Mouse (Mus musculus) 3134 (cell line): ENCODE results near the gene Myb.
A peak's percentile ranks its signal among the peaks of the same experiment; 100 is the strongest.

Experiments used
- DNase-seq: peaks from one replicate; pipeline ENCODE4 v3.0.0-alpha.2; 2011; ENCODE audit warnings: low spot score; ENCODE audit not compliant: insufficient read length; ENCODE audit errors: extremely low read depth

Myb gene

DNA sequence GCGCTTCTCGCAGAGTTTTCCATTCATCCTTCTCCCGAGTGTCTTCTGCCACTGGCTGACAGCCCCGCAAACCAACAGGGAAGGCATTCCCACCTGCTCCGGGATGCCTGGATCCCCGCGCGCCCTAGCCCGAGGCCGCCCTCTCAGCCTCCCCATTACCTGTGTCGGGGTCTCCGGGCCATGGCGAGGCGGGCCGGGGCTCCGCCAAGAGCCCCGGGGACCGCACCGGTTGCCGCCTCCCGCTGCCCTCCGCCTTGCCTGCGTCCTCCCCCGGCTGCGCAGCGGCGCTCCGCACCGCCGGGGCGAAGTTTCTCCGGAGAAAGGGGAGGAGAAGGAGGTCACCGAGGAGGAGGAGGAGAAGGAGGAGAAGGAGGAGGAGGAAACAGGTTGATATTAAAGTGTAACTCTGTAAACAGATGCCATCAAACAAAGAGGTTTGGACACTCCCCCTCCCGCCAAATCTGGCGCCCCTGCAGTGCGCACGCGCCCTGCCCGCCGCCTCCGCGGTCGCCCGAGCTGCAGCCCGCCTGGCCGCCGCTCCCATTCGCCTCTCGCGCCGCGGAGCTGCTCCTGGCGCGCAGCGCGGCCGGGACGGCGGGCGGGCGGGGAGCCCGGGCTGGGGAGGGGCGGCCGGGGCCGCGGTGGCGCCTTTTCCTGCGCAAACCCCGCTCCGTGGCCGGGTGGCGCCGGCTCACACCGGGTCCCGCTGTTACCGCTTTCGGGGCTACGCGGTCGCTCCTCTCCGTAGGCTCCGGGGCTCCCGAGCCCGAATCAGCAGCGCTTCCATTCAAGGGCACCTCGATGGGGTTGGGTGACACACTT, at the start of gene Myb:
Myb (minus strand) TSS at position 448 of the 822 bp plus-strand sequence.
- no peak for DNase-seq

DNA sequence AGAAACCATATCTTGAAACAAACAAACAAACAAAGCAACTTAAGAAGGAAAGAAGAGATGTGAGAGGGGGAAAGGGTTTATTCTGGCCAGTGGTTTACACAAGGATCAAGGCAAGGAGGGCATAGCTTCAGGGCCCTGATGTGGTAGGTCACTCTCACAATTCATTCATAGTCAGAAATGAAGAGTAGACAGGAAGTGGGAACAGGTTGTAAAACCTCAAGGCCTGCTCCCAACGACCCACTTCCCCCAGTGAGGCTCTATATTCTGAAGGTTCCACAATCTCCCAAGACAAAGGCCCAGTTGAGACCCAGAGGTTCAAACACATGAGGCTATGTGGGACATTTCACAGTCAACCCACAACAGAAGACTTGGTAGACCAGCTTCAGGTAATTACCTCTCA, 46.6 kb upstream of the Myb start:
- DNase-seq = no peak

DNA sequence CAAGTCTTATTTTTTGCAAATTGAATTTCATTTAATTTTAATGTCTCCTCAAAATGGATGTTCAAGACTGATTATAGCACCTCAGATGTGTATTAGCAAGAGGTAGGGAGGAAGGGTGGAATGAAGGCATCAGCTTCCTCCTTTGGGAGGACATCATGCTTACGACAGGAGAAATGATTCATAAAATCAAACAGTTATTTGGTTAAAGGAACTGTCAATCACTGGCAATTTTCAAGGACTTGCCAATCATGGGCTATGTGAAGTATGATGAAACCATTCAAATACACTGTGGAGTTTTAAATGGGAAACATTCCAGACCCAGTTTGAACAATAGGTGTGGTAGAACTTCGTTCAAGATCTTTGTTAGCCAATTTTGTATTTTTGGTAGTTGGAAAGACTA, 45.4 kb upstream of the Myb start:
- DNase-seq = no peak

- DNase-seq = no peak
Measured at GRCm38 (mm10) chr10:21204496-21205085, 43.8 kb upstream of the Myb start.

DNA sequence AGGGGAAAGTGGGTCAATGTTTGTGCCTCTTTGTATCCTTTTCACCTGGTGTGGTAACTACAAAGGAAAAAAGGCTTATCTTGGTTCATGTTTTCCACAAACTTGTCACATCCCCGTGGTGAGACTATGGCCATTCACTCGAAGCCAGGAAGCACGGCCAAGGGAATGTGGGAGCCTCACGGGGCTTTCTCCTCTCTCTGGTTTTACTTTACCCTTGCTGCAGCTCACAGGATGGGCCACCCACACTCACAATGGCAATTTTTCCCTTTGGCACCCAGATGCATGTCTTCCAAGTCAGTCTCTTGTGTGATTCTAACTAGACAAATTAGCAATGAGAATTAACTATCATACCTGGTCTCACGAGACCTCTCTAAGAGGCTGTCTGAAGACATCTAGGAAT, 43.1 kb upstream of the Myb start:
- DNase-seq = no peak

GRCm38 (mm10) chr10:21203461-21203860, 42.7 kb upstream of the Myb start:
- no peak for DNase-seq

- no peak for DNase-seq
Measured at GRCm38 (mm10) chr10:21200761-21201160, 40.0 kb upstream of the Myb start.

- no peak for DNase-seq
Measured at GRCm38 (mm10) chr10:21200322-21200721, 39.5 kb upstream of the Myb start.

- no peak for DNase-seq
Measured at GRCm38 (mm10) chr10:21196646-21197116, 35.9 kb upstream of the Myb start.

- no peak for DNase-seq
Measured at GRCm38 (mm10) chr10:21195597-21195996, 34.8 kb upstream of the Myb start.

DNA sequence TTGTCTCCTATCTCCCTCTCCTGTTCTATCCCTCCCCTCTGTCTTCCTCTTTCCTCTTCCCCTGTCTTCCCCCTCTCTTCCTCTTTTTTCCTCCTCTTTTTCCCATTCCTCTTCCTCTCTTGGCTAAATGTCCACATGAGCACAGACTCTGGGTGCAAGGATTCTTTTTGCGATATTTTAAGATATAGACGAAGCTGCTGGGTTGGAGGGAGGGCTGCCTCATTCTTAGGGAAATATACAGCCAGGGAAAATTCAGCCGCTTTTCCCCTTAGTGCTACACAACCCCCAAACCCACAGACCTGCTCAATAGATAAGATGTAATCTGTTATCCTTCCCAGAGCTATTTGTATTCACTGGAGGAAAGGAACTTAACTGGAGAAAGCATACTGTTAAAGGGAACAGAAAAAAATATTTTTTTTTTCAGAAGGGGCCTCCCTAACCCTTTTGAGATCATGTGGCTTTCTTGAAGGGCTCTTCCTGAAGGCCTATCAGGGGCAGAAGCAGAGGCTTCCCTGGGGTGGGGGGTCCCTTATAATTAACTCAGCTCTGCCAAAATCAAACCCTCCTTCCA, 33.2 kb upstream of the Myb start:
- DNase-seq = no peak

DNA sequence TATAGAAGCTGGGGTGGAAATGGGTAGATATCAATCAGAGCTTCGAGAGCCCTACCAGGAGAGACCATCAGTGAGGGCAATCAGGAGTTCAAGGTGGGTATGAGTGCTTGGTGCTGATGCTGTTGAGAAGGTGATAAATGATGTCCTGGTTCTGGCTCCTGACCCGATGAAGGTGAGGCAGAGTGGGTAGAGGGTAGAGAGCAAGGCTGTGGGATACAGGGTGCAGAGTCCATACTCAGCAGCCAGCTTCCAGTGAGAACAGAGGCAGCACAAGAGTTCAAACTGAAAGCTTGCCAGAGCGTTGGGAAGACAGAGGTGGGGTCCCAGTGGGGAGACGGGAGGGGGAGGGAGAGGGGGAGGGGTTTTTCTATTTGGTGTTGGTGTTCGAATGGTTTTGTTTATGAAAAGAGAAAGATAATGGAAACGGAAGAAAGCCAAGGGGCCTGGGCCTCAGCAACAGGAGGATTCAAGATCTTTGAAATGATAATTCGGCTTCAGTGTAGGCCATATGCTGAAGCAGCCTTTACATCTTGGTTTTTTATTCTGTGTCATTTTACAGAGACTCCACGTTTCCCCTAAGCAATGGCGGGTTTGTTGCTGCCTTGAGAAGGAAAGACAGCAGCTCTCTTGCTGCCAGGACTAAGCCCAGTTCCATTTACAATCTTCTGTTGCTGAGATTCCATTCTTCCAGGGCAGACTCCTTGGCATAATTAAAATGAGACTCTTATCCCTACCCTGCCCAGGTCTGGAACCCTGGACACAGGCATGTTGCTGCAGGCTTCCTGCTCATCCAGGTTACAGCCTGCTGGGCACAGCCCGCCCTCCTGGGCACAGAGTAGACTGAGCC, 32.5 kb upstream of the Myb start:
- DNase-seq = no peak

GRCm38 (mm10) chr10:21192436-21192835, 31.7 kb upstream of the Myb start:
- no peak for DNase-seq

DNA sequence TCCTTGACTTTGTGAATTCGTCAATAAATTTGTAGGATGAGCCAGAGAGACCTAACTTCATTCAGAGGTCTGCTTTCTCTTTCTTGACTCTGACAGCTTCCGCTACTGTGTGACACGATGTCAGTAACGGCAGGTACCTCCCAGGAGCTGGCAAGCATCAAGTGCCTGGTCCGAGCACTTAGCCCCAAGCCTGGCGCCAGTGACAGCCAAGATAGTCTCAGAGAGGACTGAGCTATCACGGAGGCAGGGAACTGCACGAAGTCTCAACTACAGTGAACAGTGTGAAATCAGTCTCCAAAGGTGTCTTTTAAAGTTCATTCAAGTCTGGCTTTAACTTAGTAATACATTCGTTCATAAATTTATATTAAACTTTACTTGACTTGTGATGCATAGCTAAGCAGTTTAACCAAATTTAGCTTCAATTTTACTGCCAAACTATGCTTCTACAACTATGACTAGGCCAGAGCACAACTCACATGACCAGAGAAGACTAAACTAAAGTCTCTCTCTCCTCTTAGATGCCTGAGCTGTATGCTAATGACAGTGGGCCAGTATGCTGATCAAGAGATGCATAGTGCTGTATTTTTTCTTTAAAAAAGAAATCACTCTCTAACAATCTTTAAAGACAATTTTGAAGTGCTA, 29.1 kb upstream of the Myb start:
- no peak for DNase-seq

- no peak for DNase-seq
Measured at GRCm38 (mm10) chr10:21189275-21189601, 28.5 kb upstream of the Myb start.

GRCm38 (mm10) chr10:21188564-21189274, 27.9 kb upstream of the Myb start:
- DNase-seq = peak; percentile 32

DNA sequence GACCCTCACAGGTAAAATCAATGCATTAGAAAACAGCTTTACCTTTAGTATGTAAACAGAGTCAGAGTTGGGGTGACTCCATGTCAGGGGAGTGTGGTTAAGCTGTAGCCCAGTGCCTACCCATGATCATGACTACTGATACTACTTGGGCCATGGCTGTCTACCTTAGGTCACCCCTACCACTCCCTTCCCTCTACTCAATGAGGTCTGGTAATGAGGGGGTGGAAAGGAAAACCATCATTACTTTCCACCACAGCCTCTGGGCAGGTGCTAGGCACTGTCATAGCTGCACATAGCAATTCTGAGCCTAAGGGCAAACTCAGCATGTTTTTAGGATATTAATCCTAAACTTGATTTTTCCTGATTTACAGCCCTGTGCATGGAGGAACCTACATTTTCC, 27.1 kb upstream of the Myb start:
- no peak for DNase-seq

DNA sequence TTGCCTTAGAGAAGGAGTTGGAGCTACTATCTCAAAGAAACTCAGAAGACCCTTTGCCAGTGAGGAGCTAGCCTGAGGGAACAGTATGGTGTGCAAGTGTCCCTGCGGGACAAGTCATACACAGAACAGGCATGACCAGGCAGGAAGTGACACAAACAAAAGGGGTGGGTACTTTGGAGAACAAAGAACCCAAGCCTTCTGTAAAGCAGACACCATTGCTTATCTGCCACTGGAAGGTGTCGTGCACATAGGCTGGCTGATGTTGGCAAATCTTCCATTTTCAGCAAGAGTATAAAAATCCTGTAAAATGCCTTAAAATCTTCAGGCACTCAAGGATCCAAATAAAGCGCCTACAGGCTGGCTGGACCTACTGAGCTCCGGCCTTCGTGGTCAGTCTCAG, 25.9 kb upstream of the Myb start:
- DNase-seq = no peak

- no peak for DNase-seq
Measured at GRCm38 (mm10) chr10:21178711-21179110, 17.9 kb upstream of the Myb start.

DNA sequence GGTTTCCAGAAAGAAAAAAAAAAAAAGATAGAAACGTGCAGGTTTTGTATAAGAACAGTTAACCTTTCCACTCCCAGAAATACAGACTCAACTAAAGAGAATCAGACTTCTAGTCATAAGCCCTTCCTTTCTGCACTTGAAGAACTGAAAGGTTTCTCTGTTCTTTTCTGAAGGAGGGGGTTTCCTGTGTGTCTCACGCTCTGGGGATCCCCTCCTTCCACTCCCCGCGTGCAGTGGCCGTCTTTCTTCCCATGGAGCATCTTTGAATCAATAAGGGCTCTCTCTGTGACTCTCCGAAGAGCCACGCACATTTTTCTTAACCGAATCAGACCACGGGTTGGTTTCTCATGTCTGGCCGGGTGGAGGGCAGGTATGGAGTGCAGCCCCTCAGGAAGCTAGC, 17.5 kb upstream of the Myb start:
- DNase-seq = no peak
